Mouse (Mus musculus): ENCODE results near the gene Rnf181.

The Rnf181 gene

DNA sequence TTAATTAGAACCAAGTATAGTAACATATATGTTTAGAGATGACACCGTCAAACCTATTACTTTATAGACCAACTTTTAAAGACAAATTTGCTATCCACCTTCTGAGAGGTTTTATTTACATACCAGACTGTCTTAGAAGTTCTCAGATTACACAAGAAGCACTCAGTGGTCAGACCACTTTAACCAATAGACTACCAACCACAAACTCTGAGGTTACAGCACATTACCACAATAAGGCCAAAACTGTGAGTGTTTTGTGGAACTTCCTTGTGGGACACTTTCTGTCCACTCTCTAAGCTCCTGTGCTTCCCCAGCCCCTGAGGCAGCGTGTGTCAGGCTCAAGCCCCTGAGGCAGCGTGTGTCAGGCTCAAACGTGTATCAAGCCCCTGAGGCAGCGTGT lies 37.7 kb downstream of the Rnf181 start:
- no peak for DNase-seq (ENCODE audit: low read depth, low spot score)

DNA sequence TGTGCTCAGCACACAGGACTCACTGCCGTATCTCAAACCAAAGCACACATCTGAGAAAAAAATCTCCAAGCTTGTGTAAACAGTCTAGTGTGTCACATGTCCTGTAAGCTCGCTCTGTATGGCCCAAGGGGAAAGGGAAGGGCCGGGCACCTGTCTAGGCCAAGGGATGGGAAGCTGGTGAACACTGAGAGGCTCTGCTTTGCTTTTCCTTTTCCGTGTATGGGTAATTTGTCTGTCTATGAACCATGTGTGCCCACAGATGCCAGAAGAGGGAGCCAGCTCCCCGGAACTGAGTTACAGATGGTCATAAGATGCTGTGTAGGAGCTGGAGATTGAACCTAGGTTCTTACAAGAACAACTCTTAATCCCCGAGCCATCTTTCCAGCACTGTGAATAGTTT lies 40.5 kb downstream of the Rnf181 start:
- DNase-seq (ENCODE audit: low read depth, low spot score): no peak

DNA sequence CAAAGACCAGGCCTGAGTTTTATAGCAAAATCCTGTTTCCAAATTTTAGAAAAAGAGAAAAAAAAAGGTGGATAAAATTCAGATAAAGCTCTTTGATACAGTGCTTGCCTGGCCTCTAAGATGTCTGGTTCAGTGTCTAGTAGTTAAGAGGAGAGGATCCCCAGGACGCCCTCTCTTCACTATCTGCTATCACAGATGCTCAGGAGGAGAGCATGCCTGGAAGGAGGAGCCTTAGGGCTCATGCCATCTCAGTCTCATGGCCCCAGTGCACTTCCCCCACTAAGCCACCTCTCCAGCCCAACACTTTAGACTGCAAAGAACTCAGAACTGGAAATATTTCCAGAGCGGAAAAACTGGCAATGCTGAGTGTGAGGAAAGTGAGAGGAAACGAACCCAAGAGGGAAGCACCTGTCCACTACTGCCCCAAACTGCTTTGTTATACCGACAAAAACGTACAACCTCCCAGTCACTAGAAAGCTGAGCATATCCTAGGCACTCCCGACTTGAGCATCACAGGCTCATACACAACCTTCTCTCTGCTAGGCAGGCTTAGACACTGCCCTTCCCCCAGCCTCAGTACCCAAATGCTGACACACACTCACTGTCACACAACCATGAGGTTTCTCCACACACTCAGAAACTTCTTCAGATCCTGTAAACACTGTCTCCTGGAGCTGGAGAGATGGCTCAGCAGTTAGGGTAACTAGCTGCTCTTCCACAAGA lies 42.8 kb downstream of the Rnf181 start:
- DNase-seq (ENCODE audit: low read depth, low spot score): no peak

DNA sequence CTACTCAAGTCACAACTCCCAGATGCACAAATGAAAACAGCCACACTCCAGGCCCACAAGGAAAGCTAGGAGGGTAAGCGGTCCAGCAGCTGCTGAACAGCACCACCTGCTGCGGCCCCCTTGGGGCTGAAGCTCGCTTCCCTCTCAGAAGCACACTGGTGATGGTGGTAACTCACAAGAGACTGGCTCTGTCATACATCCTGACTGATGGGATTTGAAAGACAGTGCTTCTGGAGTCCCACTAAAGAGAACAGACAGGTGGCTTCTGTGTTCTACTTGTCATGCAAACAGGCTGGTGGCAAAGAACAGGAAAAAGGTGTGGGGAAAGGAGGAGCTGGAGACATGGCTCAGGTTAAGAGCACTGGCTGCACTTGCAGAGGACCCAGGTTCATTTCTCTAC lies 43.8 kb downstream of the Rnf181 start:
- DNase-seq (ENCODE audit: low read depth, low spot score): no peak

- DNase-seq (ENCODE audit: low read depth, low spot score): peak; percentile 32
Measured at GRCm38 (mm10) chr6:72319019-72319418, 47.7 kb downstream of the Rnf181 start.

- DNase-seq (ENCODE audit: low read depth, low spot score): no peak
Measured at GRCm38 (mm10) chr6:72318440-72318839, 48.3 kb downstream of the Rnf181 start.

DNA sequence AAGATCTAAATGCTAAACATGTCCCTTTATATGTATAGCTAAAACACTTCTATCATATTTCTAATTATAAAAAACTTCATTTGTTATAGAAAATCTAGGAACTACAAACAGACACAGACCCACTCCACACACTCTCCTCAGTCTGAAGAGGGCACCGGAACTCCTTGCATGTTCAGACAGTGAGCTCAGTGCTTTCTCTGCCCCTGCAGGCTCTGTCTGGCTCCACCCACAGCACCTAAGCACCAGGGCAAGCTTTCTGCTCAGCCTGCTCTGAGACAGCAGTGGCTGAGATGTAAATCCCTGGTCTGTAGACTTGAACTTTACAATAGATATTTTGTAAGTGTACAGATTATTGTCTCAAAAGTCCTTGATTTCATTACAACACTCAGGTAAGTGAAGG lies 50.7 kb downstream of the Rnf181 start:
- DNase-seq (ENCODE audit: low read depth, low spot score): no peak

DNA sequence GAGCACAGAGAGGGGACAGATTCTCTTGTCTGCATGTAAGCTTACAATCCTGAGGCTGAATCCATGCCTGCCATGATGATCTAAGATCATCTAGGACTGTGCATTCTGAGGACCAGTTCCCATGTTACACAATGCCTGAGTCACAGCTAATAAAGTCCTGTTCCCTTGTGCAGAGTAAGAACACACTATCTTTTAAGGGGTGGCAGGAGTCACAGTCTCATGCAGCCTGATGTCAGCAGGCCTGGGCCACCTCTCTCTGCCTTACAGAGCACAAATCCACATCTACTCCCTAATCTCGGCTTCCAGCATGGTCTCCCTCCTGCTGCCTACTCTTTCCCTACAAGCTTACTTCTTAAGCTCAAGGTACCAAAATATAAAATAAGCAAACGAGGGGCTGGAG lies 51.4 kb downstream of the Rnf181 start:
- DNase-seq (ENCODE audit: low read depth, low spot score): no peak

- DNase-seq (ENCODE audit: low read depth, low spot score): no peak
Measured at GRCm38 (mm10) chr6:72313124-72313867, 53.5 kb downstream of the Rnf181 start.

GRCm38 (mm10) chr6:72312198-72312597 lies 54.6 kb downstream of the Rnf181 start:
- no peak for DNase-seq (ENCODE audit: low read depth, low spot score)
